Mouse (Mus musculus) CD4-positive naive resting alpha-beta T cell, adult 76 days (primary cell): Measurements from ENCODE around the gene Rcc1. TPM values are rescaled to one million over a fixed set of nuclear protein-coding genes. Genes with fewer than 3 reads are reported as not detected.

Experiments
- total RNA-seq: library from RNA; stranded (reverse); gene quantifications from one replicate; pipeline ENCODE4 v1.2.4, GENCODE M21; 2023

The Rcc1 gene
- total RNA-seq: 18.3 TPM

GRCm38 (mm10) chr4:132353481-132353885 is at the start of gene Rcc1:
Rcc1 (minus strand) TSS chr4:132353605.

GRCm38 (mm10) chr4:132329115-132329834 is 24.1 kb downstream of the Rcc1 start, which contains the start of gene Trnau1ap:
Trnau1ap (minus strand) TSS chr4:132329538.

GRCm38 (mm10) chr4:132302939-132303479 is 50.4 kb downstream of the Rcc1 start, which contains the start of gene Rab42:
Rab42 (minus strand) TSS chr4:132303385.

Other genes with a start within 250 kb of the Rcc1 start
- not detected for gene Oprd1, start 209.1 kb downstream of the Rcc1 start, total RNA-seq
- gene Ythdf2, start 141.3 kb downstream of the Rcc1 start, total RNA-seq: 82.8 TPM
- 37.5 TPM for gene Gmeb1, start 92.0 kb downstream of the Rcc1 start, total RNA-seq
- gene Taf12, start 79.2 kb downstream of the Rcc1 start, total RNA-seq: 30.9 TPM
- not detected for gene Rab42, start 50.2 kb downstream of the Rcc1 start, total RNA-seq
- gene Trnau1ap, start 24.1 kb downstream of the Rcc1 start, total RNA-seq: 27.8 TPM
- 17.0 TPM for gene Phactr4, start 68.9 kb upstream of the Rcc1 start, total RNA-seq
- 10.2 TPM for gene Med18, start 110.3 kb upstream of the Rcc1 start, total RNA-seq
- 8.7 TPM for gene Sesn2, start 156.9 kb upstream of the Rcc1 start, total RNA-seq
- 48.2 TPM for gene Atpif1, start 180.1 kb upstream of the Rcc1 start, total RNA-seq
- 117 TPM for gene Dnajc8, start 181.9 kb upstream of the Rcc1 start, total RNA-seq
- gene Ptafr, start 210.5 kb upstream of the Rcc1 start, total RNA-seq: 0.79 TPM